Mouse (Mus musculus): ENCODE data around the gene St3gal2.
"Not testable (repeated sequence)": the region's sequence is repeated elsewhere in the genome, so short reads cannot be mapped to it uniquely, and the experiment has no call there.

The St3gal2 gene

GRCm38 (mm10) chr8:110917415-110917814 lies 2.3 kb upstream of the St3gal2 start:
- DNase-seq = no peak

- no peak for DNase-seq
These were observed 1.7 kb upstream of the St3gal2 start for GRCm38 (mm10) chr8:110918027-110918426.

GRCm38 (mm10) chr8:110918460-110918859 lies 1.3 kb upstream of the St3gal2 start:
- no peak for DNase-seq

GRCm38 (mm10) chr8:110920032-110920772 lies 480 bp downstream of the St3gal2 start:
- peak; percentile 79 for DNase-seq

- DNase-seq = no peak
These were observed 1.1 kb downstream of the St3gal2 start for GRCm38 (mm10) chr8:110920773-110921277.

GRCm38 (mm10) chr8:110921492-110922230 lies 1.9 kb downstream of the St3gal2 start:
- DNase-seq = peak; percentile 66

GRCm38 (mm10) chr8:110925691-110926140 lies 6.0 kb downstream of the St3gal2 start:
- DNase-seq = no peak

GRCm38 (mm10) chr8:110926690-110927089 lies 7.0 kb downstream of the St3gal2 start:
- no peak for DNase-seq

GRCm38 (mm10) chr8:110928435-110928834 lies 8.7 kb downstream of the St3gal2 start:
- no peak for DNase-seq

GRCm38 (mm10) chr8:110929066-110929465 lies 9.3 kb downstream of the St3gal2 start:
- DNase-seq = no peak

GRCm38 (mm10) chr8:110929672-110930071 lies 9.9 kb downstream of the St3gal2 start:
- DNase-seq = not testable (repeated sequence)

- DNase-seq = peak; percentile 87
These were observed 11.6 kb downstream of the St3gal2 start for GRCm38 (mm10) chr8:110931176-110931939.

GRCm38 (mm10) chr8:110932444-110932843 lies 12.7 kb downstream of the St3gal2 start:
- no peak for DNase-seq

- no peak for DNase-seq
These were observed 13.6 kb downstream of the St3gal2 start for GRCm38 (mm10) chr8:110933272-110933671.

- peak; percentile 76 for DNase-seq
These were observed 16.5 kb downstream of the St3gal2 start for GRCm38 (mm10) chr8:110936217-110936616.

- DNase-seq = peak; percentile 86
These were observed 19.3 kb downstream of the St3gal2 start for GRCm38 (mm10) chr8:110938882-110939589.

- peak; percentile 91 for DNase-seq
These were observed 21.1 kb downstream of the St3gal2 start for GRCm38 (mm10) chr8:110940682-110941452.

GRCm38 (mm10) chr8:110941453-110941948 lies 21.8 kb downstream of the St3gal2 start:
- peak; percentile 87 for DNase-seq

GRCm38 (mm10) chr8:110944276-110944876 lies 24.7 kb downstream of the St3gal2 start:
- DNase-seq = no peak

- no peak for DNase-seq
These were observed 26.0 kb downstream of the St3gal2 start for GRCm38 (mm10) chr8:110945716-110946115.

GRCm38 (mm10) chr8:110950065-110950484 lies 30.4 kb downstream of the St3gal2 start:
- DNase-seq = no peak
